Comparison of ENCODE assay signal across 29 mouse cellular contexts in genomic region chr13:83635218-83635617, GRCm38 (mm10).
"Had no signal": no experiment of that assay in that cellular context is flagged by ENCODE, and none has a peak within 500 bp of the region (broad histone marks: within the 10 kb centered on the region; RNA-seq: fewer than 3 reads in every experiment).

No protein-coding gene starts in this region.

- H3K4me3 ChIP-seq: heart, adult 2 months; heart, embryonic 13.5 days; heart, embryonic 15.5 days; hindbrain, embryonic 10.5 days; hindbrain, embryonic 12.5 days; intestine, embryonic 15.5 days; left cerebral cortex, adult 2 months; limb, embryonic 10.5 days; limb, embryonic 12.5 days; liver, embryonic 13.5 days; liver, embryonic 15.5 days had no signal

- H3K36me3 ChIP-seq: hindbrain, embryonic 10.5 days; hindbrain, embryonic 12.5 days; intestine, embryonic 15.5 days; limb, embryonic 10.5 days; liver, embryonic 13.5 days; liver, embryonic 15.5 days had no signal

- ATAC-seq: hindbrain, embryonic 16.5 days; inflammation-experienced regulatory T-cells, adult 6 months; intestine, embryonic 15.5 days; intestine, postnatal 0 days; liver, postnatal 0 days had no signal

- H3K4me2 ChIP-seq: heart, embryonic 11.5 days; heart, embryonic 13.5 days; heart, embryonic 15.5 days; hindbrain, embryonic 12.5 days; hindbrain, embryonic 14.5 days; intestine, embryonic 15.5 days; limb, embryonic 12.5 days; liver, embryonic 11.5 days; liver, embryonic 13.5 days; liver, embryonic 15.5 days had no signal

- H3K9me3 ChIP-seq: heart, embryonic 13.5 days; heart, embryonic 15.5 days; hindbrain, embryonic 10.5 days; hindbrain, embryonic 12.5 days; intestine, embryonic 15.5 days; limb, embryonic 10.5 days; limb, embryonic 12.5 days; liver, embryonic 13.5 days; liver, embryonic 15.5 days had no signal

- H3K27me3 ChIP-seq: heart, embryonic 13.5 days; heart, embryonic 15.5 days; hindbrain, embryonic 12.5 days; intestine, embryonic 15.5 days; limb, embryonic 12.5 days; liver, embryonic 13.5 days; liver, embryonic 15.5 days had no signal

- DNase-seq: gastrocnemius, postnatal 14 days; gastrocnemius, postnatal 36 days; heart, adult 2 months; heart, postnatal 4 days; kidney, adult 18-20 months; kidney, adult 8-10 months; kidney, postnatal 10 days; kidney, postnatal 25 days; kidney, postnatal 4 days; layer of hippocampus, adult 9-11 months; layer of hippocampus, postnatal 36 days; liver; liver, embryonic 13.5 days; liver, postnatal 0 days had no signal

- H3K27ac ChIP-seq: heart, adult 2 months; heart, embryonic 13.5 days; heart, embryonic 15.5 days; hindbrain, embryonic 10.5 days; hindbrain, embryonic 12.5 days; hindbrain, embryonic 14.5 days; intestine, embryonic 15.5 days; left cerebral cortex, adult 2 months; limb, embryonic 10.5 days; limb, embryonic 12.5 days; liver, embryonic 13.5 days; liver, embryonic 15.5 days had no signal

- H3K9ac ChIP-seq: heart, embryonic 13.5 days; heart, embryonic 15.5 days; hindbrain, embryonic 12.5 days; hindbrain, embryonic 14.5 days; intestine, embryonic 15.5 days; limb, embryonic 12.5 days; liver, embryonic 13.5 days; liver, embryonic 15.5 days; liver, postnatal 0 days had no signal

- H3K4me1 ChIP-seq: heart, embryonic 13.5 days; heart, embryonic 15.5 days; hindbrain, embryonic 10.5 days; hindbrain, embryonic 12.5 days; intestine, embryonic 15.5 days; liver, embryonic 13.5 days; liver, embryonic 15.5 days had no signal
